Mouse (Mus musculus): ENCODE data around the gene Blvra.
A peak's percentile ranks its signal among the peaks of the same experiment; 100 is the strongest.

DNA sequence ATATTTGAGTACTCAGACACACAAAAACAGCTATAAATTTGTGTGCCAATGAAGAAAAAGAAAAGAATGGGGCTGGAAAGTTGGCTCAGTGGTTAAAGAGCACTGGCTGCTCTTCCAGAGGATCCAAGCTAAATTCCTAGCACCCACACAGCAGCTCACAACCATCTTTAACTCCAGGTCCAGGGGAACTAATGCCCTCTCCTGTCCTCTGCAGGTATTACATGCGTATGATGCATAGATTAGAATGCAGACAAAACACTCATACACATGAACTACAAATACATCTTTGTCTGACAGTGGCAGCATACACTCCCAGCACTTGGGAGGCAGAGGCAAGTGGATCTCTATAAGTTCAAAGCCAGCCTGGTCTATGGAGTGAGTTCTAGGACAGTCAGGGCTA lies 69.1 kb downstream of the Blvra start:
- TF ChIP-seq EP300 (IDR thresholded peaks at IDR 0.05) = no peak
- TF ChIP-seq CTCF (IDR thresholded peaks at IDR 0.05) = peak; percentile 30; the same call in 1 of the 2 replicates
